Mouse (Mus musculus) cerebellum, adult 2 months (tissue): ENCODE data around the gene Olfr1299. TPM values are rescaled to one million over a fixed set of nuclear protein-coding genes. Genes with fewer than 3 reads are reported as not detected.

Source experiments
- DNase-seq, 2 experiments: peaks; one replicate each; pipeline ENCODE4 v3.0.0; 2021
- H3K27ac ChIP-seq: fragments of 200-500 bp; 2 replicates; pipeline ENCODE4 v1.5.1; 2012; ENCODE audit warnings: low read length, control low read depth, inconsistent platforms; ENCODE audit not compliant: insufficient read depth
- H3K27me3 ChIP-seq: fragments of 200-500 bp; 2 replicates; pipeline ENCODE4 v1.6.1; 2012; ENCODE audit warnings: inconsistent platforms, mild to moderate bottlenecking, low read length, moderate library complexity; ENCODE audit not compliant: control insufficient read depth, insufficient read depth
- H3K4me1 ChIP-seq: fragments of 200-500 bp; 2 replicates; pipeline ENCODE4 v1.6.1; 2011; ENCODE audit warnings: low read length; ENCODE audit not compliant: control insufficient read depth, insufficient read depth
- H3K4me3 ChIP-seq: fragments of 200-500 bp; replicated peaks from 2 replicates; pipeline ENCODE3; 2011; ENCODE audit warnings: mild to moderate bottlenecking, low read depth, low read length, control low read depth; ENCODE audit not compliant: insufficient read depth
- CTCF ChIP-seq: fragments of 200-500 bp; IDR thresholded peaks from 2 replicates; pipeline ENCODE4 v1.5.1; 2011; ENCODE audit warnings: low read depth, mild to moderate bottlenecking, control low read depth, low read length, moderate library complexity, borderline replicate concordance; ENCODE audit not compliant: insufficient read depth
- POLR2A ChIP-seq: fragments of 200-500 bp; IDR thresholded peaks from 2 replicates; pipeline ENCODE4 v1.6.1; 2011; ENCODE audit warnings: low read length, control low read depth, borderline replicate concordance; ENCODE audit not compliant: insufficient read depth
- WGBS: fragments of 180-500 bp; shearing (Covaris S2); methylation state at CpG from one replicate; pipeline ENCODE4 v1.1.7; 2018; 5-methylcytosine and 5-hydroxymethylcytosine counted together
- polyA plus RNA-seq: library from polyadenylated mRNA; depleted of rRNA; stranded (reverse); fragments of >200 nt; gene quantifications from 2 replicates; pipeline ENCODE4 v1.2.3, GENCODE M21; 2012; rRNA removed

Gene Olfr1299
- not detected in 2 replicates for polyA plus RNA-seq

DNA sequence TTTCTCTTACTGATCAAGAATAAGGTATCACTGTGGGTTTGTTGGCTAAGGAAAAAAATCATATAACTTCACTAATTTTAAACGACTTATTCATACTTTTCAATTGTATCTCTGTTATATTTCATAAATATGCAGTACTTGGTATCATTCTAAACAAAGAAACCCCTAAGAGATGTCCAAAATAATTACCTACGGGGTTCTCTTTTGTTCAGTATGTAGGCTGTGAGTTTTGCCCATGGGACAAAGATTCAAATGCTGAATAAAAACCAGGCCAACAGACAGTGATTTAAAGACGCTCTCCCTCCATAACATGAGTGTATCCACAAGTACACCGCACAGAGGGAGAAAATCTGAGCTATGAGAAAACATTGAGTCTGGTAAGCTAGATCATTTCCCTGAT is at the start of gene Olfr1299:
Gene Olfr1299, plus strand, starts transcription at position 301 of the 400 bp plus-strand sequence.
- WGBS, result 78% methylated on average over 4 of the region's 4 CpGs
- TF ChIP-seq CTCF (no peak), POLR2A (no peak)
- Histone ChIP-seq H3K4me3 (no peak within 1 kb of the TSS), H3K4me1 (no peaks in the 10 kb centered on the region), H3K27ac (no peak within 1 kb of the TSS), H3K27me3 (no peaks in the 10 kb centered on the region)
- no peak for DNase-seq

DNA sequence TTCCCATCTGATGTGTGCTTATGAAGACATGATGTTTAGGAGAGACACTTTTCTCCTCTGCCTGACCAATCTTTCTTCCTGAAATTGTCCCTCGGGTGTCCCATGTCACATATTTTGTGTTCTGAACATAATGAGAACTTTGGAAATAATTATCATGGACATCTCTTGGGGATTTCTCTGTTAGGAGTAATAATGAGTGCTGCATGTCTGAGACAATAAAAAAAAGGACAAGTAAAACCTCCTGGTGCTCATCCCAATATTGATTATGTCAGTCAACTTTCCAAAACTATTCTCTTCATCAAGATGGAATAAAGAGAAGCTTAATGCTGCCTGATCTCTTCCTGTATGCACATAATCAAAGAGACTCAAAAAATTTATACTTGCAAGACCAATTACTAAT is 34.8 kb upstream of the Olfr1299 start, which contains the start of gene Olfr1297:
Gene Olfr1297, minus strand, starts transcription at position 101 of the 400 bp plus-strand sequence.
- Histone ChIP-seq H3K27ac (no peak within 1 kb of the TSS), H3K4me3 (no peak within 1 kb of the TSS), H3K27me3 (no peaks in the 10 kb centered on the region), H3K4me1 (no peaks in the 10 kb centered on the region)
- no peak for DNase-seq
- 58% methylated on average over 1 of the region's 1 CpGs for WGBS
- TF ChIP-seq CTCF (no peak), POLR2A (no peak)

- no peak for TF ChIP-seq POLR2A
- TF ChIP-seq CTCF, result no peak
- no peaks in the 10 kb centered on the region for H3K27me3 ChIP-seq
- H3K4me3 ChIP-seq, result no peak within 1 kb of the TSS
- no peaks in the 10 kb centered on the region for H3K4me1 ChIP-seq
- WGBS, result 88% methylated on average over 1 of the region's 1 CpGs
- DNase-seq, result no peak
- no peak within 1 kb of the TSS for H3K27ac ChIP-seq
Measured at GRCm38 (mm10) chr2:111649101-111649500, 12.1 kb upstream of the Olfr1299 start, which contains the start of gene Olfr1298. TSS of gene Olfr1298 (minus strand) at chr2:111649201.

Other genes starting within 250 kb of the Olfr1299 start
- not detected in 2 replicates for gene Olfr1286, start 238.3 kb upstream of the Olfr1299 start, polyA plus RNA-seq
- gene Olfr1287, start 212.3 kb upstream of the Olfr1299 start, polyA plus RNA-seq, result not detected in 2 replicates
- gene Olfr1288, start 187.3 kb upstream of the Olfr1299 start, polyA plus RNA-seq, result not detected in 2 replicates
- not detected in 2 replicates for gene Olfr1289, start 180.6 kb upstream of the Olfr1299 start, polyA plus RNA-seq
- gene Olfr1290, start 167.6 kb upstream of the Olfr1299 start, polyA plus RNA-seq, result not detected in 2 replicates
- not detected in 2 replicates for gene Olfr1291-ps1, start 164.2 kb upstream of the Olfr1299 start, polyA plus RNA-seq
- not detected in 2 replicates for gene Olfr1293-ps, start 136.2 kb upstream of the Olfr1299 start, polyA plus RNA-seq
- not detected in 2 replicates for gene Olfr1294, start 121.1 kb upstream of the Olfr1299 start, polyA plus RNA-seq
- gene Olfr1295, start 91.7 kb upstream of the Olfr1299 start, polyA plus RNA-seq, result not detected in 2 replicates
- gene Olfr1297, start 34.9 kb upstream of the Olfr1299 start, polyA plus RNA-seq, result not detected in 2 replicates
- gene Olfr1298, start 12.2 kb upstream of the Olfr1299 start, polyA plus RNA-seq, result not detected in 2 replicates
- gene Olfr1301, start 89.6 kb downstream of the Olfr1299 start, polyA plus RNA-seq, result not detected in 2 replicates
- gene Olfr1302, start 116.0 kb downstream of the Olfr1299 start, polyA plus RNA-seq, result not detected in 2 replicates
- not detected in 2 replicates for gene Olfr1303, start 158.9 kb downstream of the Olfr1299 start, polyA plus RNA-seq
- gene Olfr1305, start 215.7 kb downstream of the Olfr1299 start, polyA plus RNA-seq, result not detected in 2 replicates